Mouse (Mus musculus): Measurements from ENCODE around the gene Fkbp1a.

Gene Fkbp1a

GRCm38 (mm10) chr2:151546571-151546970 is 4.3 kb downstream of the Fkbp1a start:
- in situ Hi-C loops (cut with MboI, MseI): loop anchor here (5.0 kb wide), 1 partner anchor 49 kb away; no protein-coding TSS in a partner anchor

- in situ Hi-C loops (cut with MboI, MseI): loop anchor here (5.0 kb wide), 1 partner anchor 52 kb away; no protein-coding TSS in a partner anchor
These were observed 7.4 kb downstream of the Fkbp1a start for GRCm38 (mm10) chr2:151549615-151550121.

- in situ Hi-C loops (cut with MboI, MseI): no loop called here
These were observed 20.9 kb downstream of the Fkbp1a start for GRCm38 (mm10) chr2:151562930-151563921.

GRCm38 (mm10) chr2:151564006-151564405 is 21.7 kb downstream of the Fkbp1a start:
- in situ Hi-C loops (cut with MboI, MseI): no loop called here

- in situ Hi-C loops (cut with MboI, MseI): no loop called here
These were observed 22.7 kb downstream of the Fkbp1a start for GRCm38 (mm10) chr2:151564986-151565385.

GRCm38 (mm10) chr2:151566856-151567255 is 24.6 kb downstream of the Fkbp1a start:
- in situ Hi-C loops (cut with MboI, MseI): no loop called here

GRCm38 (mm10) chr2:151569452-151569851 is 27.2 kb downstream of the Fkbp1a start:
- in situ Hi-C loops (cut with MboI, MseI): no loop called here

- in situ Hi-C loops (cut with MboI, MseI): no loop called here
These were observed 29.8 kb downstream of the Fkbp1a start, which contains the start of gene Sdcbp2 for GRCm38 (mm10) chr2:151571873-151572700. TSS of gene Sdcbp2 (plus strand) at chr2:151572622.

- in situ Hi-C loops (cut with MboI, MseI): no loop called here
These were observed 31.4 kb downstream of the Fkbp1a start for GRCm38 (mm10) chr2:151573667-151574066.

- in situ Hi-C loops (cut with MboI, MseI): no loop called here
These were observed 32.3 kb downstream of the Fkbp1a start for GRCm38 (mm10) chr2:151574607-151575006.

- in situ Hi-C loops (cut with MboI, MseI): no loop called here
These were observed 32.9 kb downstream of the Fkbp1a start for GRCm38 (mm10) chr2:151575119-151575698.

- in situ Hi-C loops (cut with MboI, MseI): no loop called here
These were observed 33.6 kb downstream of the Fkbp1a start for GRCm38 (mm10) chr2:151575699-151576389.

- in situ Hi-C loops (cut with MboI, MseI): no loop called here
These were observed 36.9 kb downstream of the Fkbp1a start for GRCm38 (mm10) chr2:151579183-151579582.

- in situ Hi-C loops (cut with MboI, MseI): no loop called here
These were observed 38.7 kb downstream of the Fkbp1a start for GRCm38 (mm10) chr2:151580945-151581344.

GRCm38 (mm10) chr2:151585934-151586333 is 43.7 kb downstream of the Fkbp1a start:
- in situ Hi-C loops (cut with MboI, MseI): no loop called here

GRCm38 (mm10) chr2:151586807-151587206 is 44.5 kb downstream of the Fkbp1a start:
- in situ Hi-C loops (cut with MboI, MseI): no loop called here

- in situ Hi-C loops (cut with MboI, MseI): no loop called here
These were observed 45.0 kb downstream of the Fkbp1a start for GRCm38 (mm10) chr2:151587306-151587705.

GRCm38 (mm10) chr2:151598068-151598467 is 55.8 kb downstream of the Fkbp1a start:
- in situ Hi-C loops (cut with MboI, MseI): no loop called here

GRCm38 (mm10) chr2:151602106-151602505 is 59.8 kb downstream of the Fkbp1a start:
- in situ Hi-C loops (cut with MboI, MseI): no loop called here

- in situ Hi-C loops (cut with MboI, MseI): no loop called here
These were observed 61.3 kb downstream of the Fkbp1a start for GRCm38 (mm10) chr2:151603630-151604029.
